Mouse (Mus musculus): ENCODE measurements around the gene Lpar3. TPM values are rescaled to one million over a fixed set of nuclear protein-coding genes. Genes with fewer than 3 reads are reported as not detected.

The Lpar3 gene
- polyA plus RNA-seq, 1 experiment from 2014 or later: 0.34 TPM

- H3K27ac ChIP-seq (ENCODE audit: low read depth, low read length): no peak overlapping the region
- 63% methylated on average over 1 of the region's 1 CpGs for WGBS
- no peak overlapping the region for H3K9ac ChIP-seq (ENCODE audit: low read depth, low read length)
- H3K27me3 ChIP-seq (replicated peaks; ENCODE audit: control insufficient read depth, insufficient read depth, low read length): no peaks in the 10 kb centered on the region
- H3K4me2 ChIP-seq (ENCODE audit: low read length): no peak overlapping the region
- no peak overlapping the region for H3K4me3 ChIP-seq (ENCODE audit: low read length)
- ATAC-seq: no peak
- H3K9me3 ChIP-seq (ENCODE audit: control insufficient read depth, low read length): no peaks in the 10 kb centered on the region
- H3K4me1 ChIP-seq (ENCODE audit: control insufficient read depth, insufficient read depth, low read depth, low read length): no peaks in the 10 kb centered on the region; the same call in 1 of the 2 replicates
- no peaks in the 10 kb centered on the region for H3K36me3 ChIP-seq (ENCODE audit: control insufficient read depth, insufficient read depth, low read length)
Observed at GRCm38 (mm10) chr3:146262536-146262935, 41.8 kb downstream of the Lpar3 start.

DNA sequence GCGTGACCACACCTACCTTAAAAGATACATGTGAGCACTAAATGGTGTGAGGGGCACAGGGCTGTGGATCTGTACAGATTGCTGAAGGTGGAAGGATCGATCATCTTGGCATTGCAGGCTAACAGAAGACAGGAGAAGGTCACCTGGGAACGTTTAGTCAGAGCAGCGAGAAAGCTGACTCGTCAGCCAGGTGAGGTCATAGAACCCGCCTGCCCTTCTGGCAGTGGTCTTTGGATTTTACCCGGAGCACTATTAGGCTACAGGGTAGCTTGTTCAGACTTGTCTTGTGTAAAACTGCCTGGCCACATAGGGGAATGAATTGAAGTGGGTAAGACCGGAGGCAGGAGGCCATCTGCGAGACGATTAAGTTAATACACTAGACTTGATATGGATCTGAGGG, 43.4 kb downstream of the Lpar3 start:
- Histone ChIP-seq H3K27ac (ENCODE audit: low read depth, low read length) (no peak overlapping the region), H3K36me3 (ENCODE audit: control insufficient read depth, insufficient read depth, low read length) (no peaks in the 10 kb centered on the region), H3K27me3 (replicated peaks; ENCODE audit: control insufficient read depth, insufficient read depth, low read length) (no peaks in the 10 kb centered on the region), H3K4me3 (ENCODE audit: low read length) (no peak overlapping the region), H3K9me3 (ENCODE audit: control insufficient read depth, low read length) (no peaks in the 10 kb centered on the region), H3K9ac (ENCODE audit: low read depth, low read length) (no peak overlapping the region), H3K4me1 (ENCODE audit: control insufficient read depth, insufficient read depth, low read depth, low read length) (no peaks in the 10 kb centered on the region; the same call in 1 of the 2 replicates), H3K4me2 (ENCODE audit: low read length) (no peak overlapping the region)
- 89% methylated on average over 10 of the region's 10 CpGs for WGBS
- ATAC-seq: no peak

DNA sequence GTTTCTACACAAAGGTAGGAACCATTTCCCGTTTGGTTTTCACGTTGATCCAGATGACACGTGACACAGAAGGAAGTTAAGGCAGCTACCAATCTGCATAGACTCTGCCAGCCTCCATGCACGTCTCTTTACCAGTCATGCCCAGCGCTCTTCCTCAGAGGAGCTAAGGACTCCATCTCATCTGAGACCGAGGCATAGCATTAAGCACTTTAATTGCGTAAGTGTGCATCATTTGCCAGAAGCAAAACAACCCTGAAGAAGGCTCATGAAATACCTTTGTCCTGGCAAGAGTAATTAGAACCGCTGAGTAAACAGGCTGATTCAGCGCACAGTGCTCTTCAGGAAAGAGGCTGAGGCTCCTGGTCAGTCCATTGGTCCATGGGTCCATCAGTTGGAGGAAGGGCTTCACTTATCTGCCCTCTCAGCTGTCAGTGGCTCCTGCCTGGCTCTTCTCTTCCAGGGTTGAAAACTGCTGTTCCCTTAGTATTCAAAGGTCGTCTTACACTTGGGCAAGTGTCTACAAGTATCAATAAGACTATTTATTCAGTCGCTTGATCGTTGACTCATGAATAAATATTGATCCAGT, 44.9 kb downstream of the Lpar3 start:
- H3K4me2 ChIP-seq (ENCODE audit: low read length): no peak overlapping the region
- H3K27me3 ChIP-seq (replicated peaks; ENCODE audit: control insufficient read depth, insufficient read depth, low read length): no peaks in the 10 kb centered on the region
- WGBS: 82% methylated on average over 12 of the region's 12 CpGs
- H3K27ac ChIP-seq (ENCODE audit: low read depth, low read length): no peak overlapping the region
- H3K9me3 ChIP-seq (ENCODE audit: control insufficient read depth, low read length): no peaks in the 10 kb centered on the region
- no peaks in the 10 kb centered on the region for H3K36me3 ChIP-seq (ENCODE audit: control insufficient read depth, insufficient read depth, low read length)
- H3K4me1 ChIP-seq (ENCODE audit: control insufficient read depth, insufficient read depth, low read depth, low read length): no peaks in the 10 kb centered on the region; the same call in 1 of the 2 replicates
- no peak for ATAC-seq
- H3K4me3 ChIP-seq (ENCODE audit: low read length): no peak overlapping the region
- no peak overlapping the region for H3K9ac ChIP-seq (ENCODE audit: low read depth, low read length)

DNA sequence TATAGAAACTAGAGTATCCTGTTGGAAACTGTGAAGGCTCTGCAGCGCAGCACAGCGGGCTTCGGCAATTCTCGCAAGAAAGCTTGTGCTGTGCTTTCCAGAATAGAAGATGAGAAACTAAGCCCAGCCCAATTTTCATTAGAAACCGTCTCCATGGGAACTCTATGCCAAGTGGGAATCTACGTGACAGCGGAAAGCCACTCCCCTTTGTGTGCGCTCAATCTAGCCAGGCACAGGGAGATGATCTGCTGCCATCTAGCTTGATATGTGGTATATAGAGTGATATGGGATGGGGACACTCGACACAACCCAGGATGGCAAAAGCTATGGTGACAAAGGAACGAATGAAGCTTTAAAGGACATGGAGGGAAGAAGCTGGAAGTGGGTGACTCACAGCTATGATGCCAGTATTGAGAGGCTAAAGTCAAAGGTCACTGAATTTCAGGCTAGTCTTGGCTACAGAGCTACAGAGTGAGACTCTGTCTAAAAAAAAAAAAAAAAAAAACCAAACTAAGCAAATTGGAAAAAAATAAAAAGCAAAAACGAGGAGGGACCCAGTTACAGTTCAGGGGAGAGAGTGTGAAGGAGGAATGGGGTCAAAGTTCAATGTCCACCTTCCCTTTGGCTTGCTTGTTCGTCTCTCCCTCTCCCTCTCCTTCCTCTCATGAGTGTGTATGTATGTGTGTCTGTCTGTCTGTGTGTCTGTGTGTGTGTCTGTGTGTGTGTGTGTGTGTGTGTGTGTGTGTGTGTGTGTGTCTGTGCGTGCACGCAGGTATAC, 47.5 kb downstream of the Lpar3 start:
- WGBS: 64% methylated on average over 14 of the region's 14 CpGs
- Histone ChIP-seq H3K27ac (ENCODE audit: low read depth, low read length) (no peak overlapping the region), H3K4me2 (ENCODE audit: low read length) (peak overlapping the region; percentile 13; the same call in 1 of the 2 replicates), H3K9me3 (ENCODE audit: control insufficient read depth, low read length) (no peaks in the 10 kb centered on the region), H3K4me3 (ENCODE audit: low read length) (no peak overlapping the region), H3K4me1 (ENCODE audit: control insufficient read depth, insufficient read depth, low read depth, low read length) (no peaks in the 10 kb centered on the region; the same call in 1 of the 2 replicates), H3K27me3 (replicated peaks; ENCODE audit: control insufficient read depth, insufficient read depth, low read length) (no peaks in the 10 kb centered on the region), H3K9ac (ENCODE audit: low read depth, low read length) (no peak overlapping the region), H3K36me3 (ENCODE audit: control insufficient read depth, insufficient read depth, low read length) (no peaks in the 10 kb centered on the region)
- ATAC-seq: peak; percentile 93

DNA sequence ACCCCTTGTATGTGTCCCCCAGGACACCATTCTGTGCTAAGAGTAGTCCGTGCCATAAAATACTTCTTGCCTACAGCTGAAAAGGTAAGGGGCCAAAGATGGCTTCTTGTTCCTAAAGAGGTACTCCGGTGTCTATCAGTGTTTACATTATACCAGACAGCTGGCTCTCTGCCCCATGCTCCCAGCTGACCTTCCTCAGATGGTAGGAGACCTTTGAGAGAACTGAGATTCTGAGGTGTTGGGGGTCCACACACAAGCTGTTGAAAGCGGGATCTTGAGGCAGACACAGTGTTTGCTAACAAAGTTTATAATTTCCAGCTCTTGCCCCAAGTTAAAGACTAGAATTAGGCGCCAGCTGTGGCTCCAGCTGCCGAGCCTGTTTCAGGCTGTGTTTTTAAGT, 53.7 kb downstream of the Lpar3 start:
- Histone ChIP-seq H3K4me1 (ENCODE audit: control insufficient read depth, insufficient read depth, low read depth, low read length) (no peaks in the 10 kb centered on the region), H3K36me3 (ENCODE audit: control insufficient read depth, insufficient read depth, low read length) (no peaks in the 10 kb centered on the region), H3K4me2 (ENCODE audit: low read length) (no peak overlapping the region), H3K9me3 (ENCODE audit: control insufficient read depth, low read length) (no peaks in the 10 kb centered on the region), H3K9ac (ENCODE audit: low read depth, low read length) (no peak overlapping the region), H3K4me3 (ENCODE audit: low read length) (no peak overlapping the region), H3K27ac (ENCODE audit: low read depth, low read length) (no peak overlapping the region), H3K27me3 (replicated peaks; ENCODE audit: control insufficient read depth, insufficient read depth, low read length) (no peaks in the 10 kb centered on the region)
- 88% methylated on average over 5 of the region's 5 CpGs for WGBS
- ATAC-seq: no peak

- WGBS: 85% methylated on average over 11 of the region's 11 CpGs
- no peaks in the 10 kb centered on the region for H3K4me1 ChIP-seq (ENCODE audit: control insufficient read depth, insufficient read depth, low read depth, low read length)
Observed at GRCm38 (mm10) chr3:146275360-146276025, 54.7 kb downstream of the Lpar3 start.

DNA sequence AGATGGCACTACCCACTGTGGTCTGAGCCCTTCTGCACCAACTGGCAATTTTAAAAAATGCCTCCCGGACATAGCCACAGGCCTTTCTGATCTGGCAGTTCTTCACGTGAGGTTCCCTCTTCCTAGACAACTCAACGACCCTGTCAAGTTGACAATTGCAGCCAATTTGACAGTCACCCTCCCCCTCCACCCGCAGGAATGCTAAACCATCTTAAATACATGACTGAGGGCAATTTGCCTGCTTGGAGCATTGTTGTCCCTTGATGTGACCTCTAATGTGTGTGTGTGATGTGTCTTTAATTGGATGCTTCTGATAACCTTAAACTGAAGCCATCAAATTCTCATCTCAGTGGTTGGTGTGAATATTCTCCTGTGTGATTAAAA, 55.3 kb downstream of the Lpar3 start:
- WGBS: 60% methylated on average over 4 of the region's 4 CpGs
- no peaks in the 10 kb centered on the region for H3K36me3 ChIP-seq (ENCODE audit: control insufficient read depth, insufficient read depth, low read length)
- no peak overlapping the region for H3K4me2 ChIP-seq (ENCODE audit: low read length)
- no peak for ATAC-seq
- H3K4me1 ChIP-seq (ENCODE audit: control insufficient read depth, insufficient read depth, low read depth, low read length): no peaks in the 10 kb centered on the region
- H3K27ac ChIP-seq (ENCODE audit: low read depth, low read length): no peak overlapping the region
- H3K9ac ChIP-seq (ENCODE audit: low read depth, low read length): no peak overlapping the region
- H3K9me3 ChIP-seq (ENCODE audit: control insufficient read depth, low read length): no peaks in the 10 kb centered on the region
- no peak overlapping the region for H3K4me3 ChIP-seq (ENCODE audit: low read length)
- no peaks in the 10 kb centered on the region for H3K27me3 ChIP-seq (replicated peaks; ENCODE audit: control insufficient read depth, insufficient read depth, low read length)

More at GRCm38 (mm10) chr3:146275360-146276025, 54.7 kb downstream of the Lpar3 start:
- Histone ChIP-seq H3K4me3 (ENCODE audit: low read length) (no peak overlapping the region), H3K27ac (ENCODE audit: low read depth, low read length) (no peak overlapping the region), H3K36me3 (ENCODE audit: control insufficient read depth, insufficient read depth, low read length) (no peaks in the 10 kb centered on the region), H3K9ac (ENCODE audit: low read depth, low read length) (no peak overlapping the region), H3K27me3 (replicated peaks; ENCODE audit: control insufficient read depth, insufficient read depth, low read length) (no peaks in the 10 kb centered on the region), H3K9me3 (ENCODE audit: control insufficient read depth, low read length) (no peaks in the 10 kb centered on the region), H3K4me2 (ENCODE audit: low read length) (no peak overlapping the region)
- no peak for ATAC-seq

GRCm38 (mm10) chr3:146276991-146277390, 56.2 kb downstream of the Lpar3 start:
- H3K9ac ChIP-seq (ENCODE audit: low read depth, low read length): no peak overlapping the region
- no peaks in the 10 kb centered on the region for H3K9me3 ChIP-seq (ENCODE audit: control insufficient read depth, low read length)
- no peak overlapping the region for H3K27ac ChIP-seq (ENCODE audit: low read depth, low read length)
- H3K36me3 ChIP-seq (ENCODE audit: control insufficient read depth, insufficient read depth, low read length): no peaks in the 10 kb centered on the region
- H3K4me2 ChIP-seq (ENCODE audit: low read length): no peak overlapping the region
- 94% methylated on average over 4 of the region's 4 CpGs for WGBS
- ATAC-seq: no peak
- no peak overlapping the region for H3K4me3 ChIP-seq (ENCODE audit: low read length)
- no peaks in the 10 kb centered on the region for H3K4me1 ChIP-seq (ENCODE audit: control insufficient read depth, insufficient read depth, low read depth, low read length)
- H3K27me3 ChIP-seq (replicated peaks; ENCODE audit: control insufficient read depth, insufficient read depth, low read length): no peaks in the 10 kb centered on the region

DNA sequence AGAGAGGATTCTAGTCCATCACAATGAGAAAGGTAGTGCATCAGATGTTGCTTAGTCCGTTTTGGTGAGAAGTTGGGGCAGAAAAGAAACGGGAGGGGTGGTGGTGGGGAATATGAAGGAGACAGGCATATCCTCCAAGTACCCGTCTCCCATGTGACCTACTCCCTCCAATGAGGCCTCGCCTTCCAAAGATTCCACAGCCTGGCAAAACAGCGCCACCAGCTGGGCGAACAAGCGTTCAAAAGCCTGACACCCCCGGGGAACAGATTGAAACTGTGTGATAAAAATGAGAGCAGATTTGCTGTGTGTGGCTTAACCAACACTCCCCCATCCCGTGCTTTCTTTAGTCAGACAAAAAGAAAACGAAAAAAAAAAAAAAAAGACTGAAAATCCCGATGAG, 56.7 kb downstream of the Lpar3 start:
- no peaks in the 10 kb centered on the region for H3K27me3 ChIP-seq (replicated peaks; ENCODE audit: control insufficient read depth, insufficient read depth, low read length)
- H3K36me3 ChIP-seq (ENCODE audit: control insufficient read depth, insufficient read depth, low read length): no peaks in the 10 kb centered on the region
- H3K27ac ChIP-seq (ENCODE audit: low read depth, low read length): no peak overlapping the region
- no peak overlapping the region for H3K4me2 ChIP-seq (ENCODE audit: low read length)
- no peaks in the 10 kb centered on the region for H3K9me3 ChIP-seq (ENCODE audit: control insufficient read depth, low read length)
- no peaks in the 10 kb centered on the region for H3K4me1 ChIP-seq (ENCODE audit: control insufficient read depth, insufficient read depth, low read depth, low read length)
- no peak overlapping the region for H3K4me3 ChIP-seq (ENCODE audit: low read length)
- 79% methylated on average over 11 of the region's 11 CpGs for WGBS
- H3K9ac ChIP-seq (ENCODE audit: low read depth, low read length): no peak overlapping the region
- no peak for ATAC-seq

Data from hindbrain, embryonic 16.5 days (tissue).